Mouse (Mus musculus): ENCODE results near the gene Tanc2. TPM values are rescaled to one million over a fixed set of nuclear protein-coding genes. Genes with fewer than 3 reads are reported as not detected.

Tanc2 gene
- polyA plus RNA-seq (2017; shearing (Covaris generic)) = 0.50 TPM

DNA sequence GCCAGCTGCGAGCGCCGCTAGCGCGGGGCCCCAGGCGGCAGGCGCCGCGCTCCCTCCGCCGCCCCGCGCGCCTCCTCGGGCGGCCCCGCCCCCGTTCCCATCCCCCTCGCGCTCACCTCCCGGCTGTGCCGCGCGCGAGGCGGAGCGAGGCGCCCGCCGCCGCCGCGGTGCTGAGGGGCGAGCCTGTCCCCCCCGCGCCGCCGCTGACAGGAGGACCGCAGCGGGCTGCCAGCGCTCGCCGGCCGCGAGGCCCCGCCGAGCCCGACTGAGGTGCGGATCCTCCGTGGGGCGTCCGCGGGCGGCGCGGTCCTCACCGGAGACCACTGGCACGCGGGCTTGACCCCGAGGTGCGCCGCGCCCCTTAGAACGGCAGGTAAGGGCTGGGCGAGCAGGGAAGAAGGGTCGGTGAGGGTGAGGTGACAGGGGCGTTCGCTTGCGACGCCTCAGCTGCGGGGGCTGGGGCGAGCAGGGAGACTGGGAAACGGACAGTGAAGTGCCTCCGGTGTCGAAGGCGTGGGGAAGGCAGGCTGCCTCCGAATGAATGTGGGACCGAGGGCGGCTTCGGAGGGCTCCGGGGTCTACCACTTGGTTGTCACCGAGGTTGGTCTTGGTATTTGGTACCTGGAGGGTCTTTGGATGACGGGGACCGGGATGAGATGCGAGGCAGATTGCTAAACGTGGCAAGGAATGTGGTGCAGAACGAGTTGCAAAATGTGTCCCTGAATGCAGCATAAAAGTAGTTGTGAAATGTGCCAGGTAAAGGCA lies at the start of gene Tanc2:
Gene Tanc2 (plus strand): TSS at position 110 of the 765 bp plus-strand sequence.

DNA sequence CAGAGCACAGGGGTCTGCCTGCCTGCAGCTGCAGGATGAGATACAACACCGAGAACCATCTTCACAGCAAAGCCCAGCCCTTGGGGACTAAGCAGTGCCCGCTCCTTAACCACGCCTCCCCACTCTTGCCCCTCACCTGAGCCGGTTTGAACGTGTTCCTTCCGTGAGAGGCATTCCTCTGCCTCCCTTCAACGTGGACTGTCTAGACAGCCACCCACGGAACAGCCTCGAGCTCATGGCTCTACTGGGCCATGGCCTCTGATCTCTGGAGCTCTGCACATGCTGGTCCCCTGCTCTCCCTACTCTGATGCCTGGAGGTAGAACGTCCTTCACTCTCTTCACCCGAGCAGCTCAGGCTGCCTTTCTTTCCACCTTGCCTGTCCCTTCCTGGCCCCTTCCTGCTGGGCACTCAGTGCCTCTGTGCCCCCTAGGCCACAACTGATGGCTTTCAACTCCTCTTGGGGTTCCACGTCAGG lies 363.2 kb downstream of the Tanc2 start, which contains the start of gene Cyb561:
Gene Cyb561 (minus strand): TSS at position 426 of the 476 bp plus-strand sequence.

DNA sequence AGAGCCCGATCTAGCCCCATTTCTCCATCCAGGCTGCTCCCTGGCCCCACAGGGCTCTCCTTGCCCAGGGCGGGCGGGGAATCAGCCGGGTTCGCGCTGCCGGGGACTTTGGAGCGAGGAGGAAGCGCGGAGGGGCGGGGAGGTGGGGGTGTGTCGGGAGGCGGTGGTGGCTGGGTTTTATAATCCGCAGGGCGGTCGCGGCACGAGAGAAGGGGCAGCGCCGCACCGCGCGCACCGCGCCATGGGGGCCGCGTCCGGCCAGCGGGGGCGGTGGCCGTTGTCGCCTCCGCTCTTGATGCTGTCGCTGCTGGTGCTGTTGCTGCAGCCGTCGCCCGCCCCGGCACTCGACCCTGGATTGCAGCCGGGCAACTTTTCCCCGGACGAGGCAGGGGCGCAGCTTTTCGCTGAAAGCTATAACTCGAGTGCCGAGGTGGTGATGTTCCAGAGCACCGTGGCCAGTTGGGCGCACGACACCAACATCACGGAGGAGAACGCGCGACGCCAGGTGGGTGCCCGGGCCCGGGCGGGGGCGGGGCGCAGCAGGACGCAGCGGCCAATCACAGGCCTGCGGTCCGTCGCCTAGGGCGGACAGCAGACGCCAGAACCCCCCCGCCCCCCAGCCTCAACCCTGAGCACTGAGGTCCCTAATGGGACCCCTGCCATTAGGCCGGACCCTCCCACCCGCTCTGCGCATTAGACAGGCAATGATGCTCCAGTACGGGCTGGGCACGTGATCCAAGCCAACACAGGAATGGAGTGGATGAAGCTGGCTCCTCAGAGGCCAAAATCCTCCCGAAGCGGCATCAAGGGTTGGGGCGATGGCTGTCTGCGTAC lies 378.2 kb downstream of the Tanc2 start, which contains the start of gene Ace:
Gene Ace (plus strand): TSS at position 205 of the 834 bp plus-strand sequence.

Other genes with a start within 250 kb of the Tanc2 start
- gene March10, start 133.3 kb upstream of the Tanc2 start, polyA plus RNA-seq (2017; shearing (Covaris generic)) = not detected

Measured in CD4-positive, CD25-positive, alpha-beta regulatory T cell, adult 9 weeks (primary cell).